Mouse (Mus musculus) ES-E14 (cell line): Measurements from ENCODE around the gene Rasgef1b.

Experiments used
- MAFK ChIP-seq: IDR thresholded peaks from 2 replicates; pipeline ENCODE4 v1.6.1; 2014; ENCODE audit warnings: mild to moderate bottlenecking, low read depth, low read length, inconsistent platforms; ENCODE audit not compliant: insufficient read depth
- ZC3H11A ChIP-seq: IDR thresholded peaks from 2 replicates; pipeline ENCODE4 v1.6.1; 2012; ENCODE audit warnings: low read depth, mild to moderate bottlenecking, inconsistent platforms, low read length, borderline replicate concordance

GRCm38 (mm10) chr5:99250820-99251219 is 478.0 kb downstream of the Rasgef1b start:
- TF ChIP-seq MAFK (no peak), ZC3H11A (no peak)
